Mouse (Mus musculus) liver, postnatal 0 days (tissue): ENCODE measurements around the gene Atg13. TPM values are rescaled to one million over a fixed set of nuclear protein-coding genes. Genes with fewer than 3 reads are reported as not detected.
A peak's percentile ranks its signal among the peaks of the same experiment; 100 is the strongest.

Experiments
- ATAC-seq: fragments of 200-750 bp; cut with Nextera tagmentation; 2 replicates; pipeline ENCODE4 v1.8.0; 2017; ENCODE audit warnings: mild to moderate bottlenecking, moderate library complexity
- DNase-seq: peaks from one replicate; pipeline ENCODE4 v3.0.0-alpha.2; 2016
- H3K27ac ChIP-seq: fragments of 300-500 bp; sonication (generic); 2 replicates; pipeline ENCODE4 v1.5.1; 2014; ENCODE audit warnings: antibody characterized with exemption, moderate library complexity, mild to moderate bottlenecking, low read depth
- H3K27me3 ChIP-seq: fragments of 300-500 bp; sonication (generic); 2 replicates; pipeline ENCODE4 v1.6.1; 2014; ENCODE audit warnings: low read length, control low read depth, mixed read lengths; ENCODE audit not compliant: insufficient read depth
- H3K36me3 ChIP-seq: fragments of 300-500 bp; sonication (generic); replicated peaks from 2 replicates; pipeline ENCODE4 v1.6.1; 2014; ENCODE audit warnings: mild to moderate bottlenecking, control low read depth, low read length, moderate library complexity, mixed read lengths; ENCODE audit not compliant: insufficient read depth
- H3K4me1 ChIP-seq: fragments of 300-500 bp; sonication (generic); 2 replicates; pipeline ENCODE4 v1.6.1; 2014; ENCODE audit warnings: antibody characterized with exemption, mild to moderate bottlenecking, control low read depth; ENCODE audit not compliant: insufficient read depth
- H3K4me2 ChIP-seq: fragments of 300-500 bp; sonication (generic); 2 replicates; pipeline ENCODE4 v1.6.1; 2014; ENCODE audit warnings: low read depth, mild to moderate bottlenecking, low read length, moderate library complexity, mixed read lengths
- H3K4me3 ChIP-seq: fragments of 300-500 bp; sonication (generic); 2 replicates; pipeline ENCODE4 v1.5.1; 2014; ENCODE audit warnings: low read depth, low read length
- H3K9ac ChIP-seq: fragments of 300-500 bp; sonication (generic); replicated peaks from 2 replicates; pipeline ENCODE4 v1.6.1; 2014; ENCODE audit warnings: mild to moderate bottlenecking, moderate library complexity
- H3K9me3 ChIP-seq: fragments of 300-500 bp; sonication (generic); 2 replicates; pipeline ENCODE4 v1.6.1; 2016; ENCODE audit warnings: mild to moderate bottlenecking, control low read depth, low read length, mixed read lengths
- CTCF ChIP-seq: sonication (generic); IDR thresholded peaks from 2 replicates; pipeline ENCODE4 v1.5.1; 2016; ENCODE audit warnings: antibody characterized with exemption, low read depth
- EP300 ChIP-seq: IDR thresholded peaks from 2 replicates; pipeline ENCODE4 v1.6.1; 2016; ENCODE audit warnings: antibody characterized with exemption, low read depth, mild to moderate bottlenecking
- WGBS: fragments of 180-500 bp; shearing (Covaris S2); extraction: QIAGEN DNeasy Blood & Tissue Kit; methylation state at CpG from one replicate; pipeline ENCODE4 v1.1.7; 2014; ENCODE audit not compliant: insufficient replicate concordance; 5-methylcytosine and 5-hydroxymethylcytosine counted together
- polyA plus RNA-seq: library from polyadenylated mRNA; unstranded; fragments of >200 nt; fragmentation: Nextera tagmentation; extraction: Ambion mirVana; gene quantifications from 2 replicates; pipeline ENCODE4 v1.2.1, GENCODE M21; 2015

Atg13 gene
- polyA plus RNA-seq, 1 experiment from 2014 or later = 8.6 TPM

GRCm38 (mm10) chr2:91705736-91706135, 4.6 kb downstream of the Atg13 start:
- DNase-seq (no peak), ATAC-seq (no peak)
- 78% methylated on average over 6 of the region's 6 CpGs for WGBS
- H3K36me3 ChIP-seq = no peaks in the 10 kb centered on the region
- H3K9me3 ChIP-seq = no peaks in the 10 kb centered on the region
- no peak overlapping the region for H3K4me3 ChIP-seq
- peaks cover 7% of the 10 kb centered on the region for H3K4me1 ChIP-seq
- H3K9ac ChIP-seq = no peak overlapping the region
- H3K27ac ChIP-seq = no peak overlapping the region
- no peak overlapping the region for H3K4me2 ChIP-seq
- TF ChIP-seq EP300 (no peak), CTCF (no peak)
- H3K27me3 ChIP-seq = no peaks in the 10 kb centered on the region

GRCm38 (mm10) chr2:91701366-91701765, 9.0 kb downstream of the Atg13 start:
- H3K4me3 ChIP-seq = no peak overlapping the region
- ATAC-seq = no peak
- TF ChIP-seq EP300 = no peak
- no peak for TF ChIP-seq CTCF

GRCm38 (mm10) chr2:91699225-91699624, 11.2 kb downstream of the Atg13 start:
- Histone ChIP-seq H3K4me2 (no peak overlapping the region), H3K4me3 (no peak overlapping the region), H3K9ac (no peak overlapping the region), H3K27ac (no peak overlapping the region), H3K9me3 (no peaks in the 10 kb centered on the region), H3K27me3 (no peaks in the 10 kb centered on the region), H3K36me3 (peaks cover 5% of the 10 kb centered on the region; the same call in 1 of the 2 replicates), H3K4me1 (peaks cover 6% of the 10 kb centered on the region; the same call in 1 of the 2 replicates)
- TF ChIP-seq CTCF (no peak), EP300 (no peak)
- ATAC-seq = no peak
- no peak for DNase-seq
- 78% methylated on average over 1 of the region's 1 CpGs for WGBS

More at GRCm38 (mm10) chr2:91701366-91701765, 9.0 kb downstream of the Atg13 start:
- no peaks in the 10 kb centered on the region for H3K27me3 ChIP-seq
- H3K4me1 ChIP-seq = peaks cover 3% of the 10 kb centered on the region; the same call in 1 of the 2 replicates
- no peak overlapping the region for H3K9ac ChIP-seq
- no peaks in the 10 kb centered on the region for H3K36me3 ChIP-seq
- DNase-seq = no peak
- no peak overlapping the region for H3K27ac ChIP-seq
- no peaks in the 10 kb centered on the region for H3K9me3 ChIP-seq
- no peak overlapping the region for H3K4me2 ChIP-seq
- 90% methylated on average over 2 of the region's 2 CpGs for WGBS

GRCm38 (mm10) chr2:91696225-91696590, 14.2 kb downstream of the Atg13 start:
- Histone ChIP-seq H3K4me1 (peaks cover 6% of the 10 kb centered on the region; the same call in 1 of the 2 replicates), H3K36me3 (peaks cover 23% of the 10 kb centered on the region), H3K27ac (no peak overlapping the region), H3K27me3 (no peaks in the 10 kb centered on the region), H3K9me3 (no peaks in the 10 kb centered on the region), H3K4me3 (no peak overlapping the region), H3K9ac (no peak overlapping the region), H3K4me2 (no peak overlapping the region)
- no peak for DNase-seq
- TF ChIP-seq CTCF (no peak), EP300 (no peak)
- peak; percentile 80 for ATAC-seq
- 50% methylated on average over 1 of the region's 1 CpGs for WGBS

DNA sequence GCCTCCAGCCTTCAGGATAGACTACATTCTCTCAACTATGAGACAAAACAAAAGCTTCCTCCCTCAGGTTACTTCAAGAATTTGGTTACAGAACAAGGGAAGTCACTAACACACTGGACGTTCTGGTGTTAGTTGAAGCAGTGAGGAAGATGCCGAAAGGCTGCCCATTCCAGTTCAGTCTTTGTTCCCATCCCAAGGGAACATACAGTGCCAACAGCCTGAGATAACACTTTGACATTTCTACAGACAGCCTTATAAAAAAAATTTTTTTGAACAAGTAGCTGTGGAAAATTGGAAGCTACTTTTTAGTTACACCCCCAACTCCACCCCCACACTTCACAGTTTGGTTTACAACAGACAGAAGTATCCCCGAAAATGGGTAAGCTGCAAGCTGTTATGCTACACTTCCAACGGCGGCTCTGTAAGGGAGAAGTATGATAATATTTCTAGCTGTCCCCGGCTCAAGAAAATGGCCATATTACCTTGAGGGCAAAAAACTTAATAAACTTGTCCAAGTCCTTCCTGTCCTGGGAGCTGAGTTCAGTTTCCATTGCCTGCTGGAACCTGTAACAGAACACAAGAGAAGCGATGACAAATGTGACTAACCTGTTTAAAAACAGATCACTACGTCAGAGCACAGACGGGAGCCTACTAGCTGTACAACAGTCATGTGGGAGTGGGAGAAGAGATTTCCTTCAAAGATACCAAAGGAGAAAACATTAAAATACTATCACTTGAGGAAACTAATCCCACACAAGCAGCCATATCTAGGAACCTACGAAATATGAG, 14.7 kb downstream of the Atg13 start:
- Histone ChIP-seq H3K36me3 (peaks cover 25% of the 10 kb centered on the region), H3K27ac (no peak overlapping the region), H3K9ac (no peak overlapping the region), H3K4me2 (no peak overlapping the region), H3K4me1 (peaks cover 6% of the 10 kb centered on the region; the same call in 1 of the 2 replicates), H3K9me3 (no peaks in the 10 kb centered on the region), H3K27me3 (no peaks in the 10 kb centered on the region), H3K4me3 (no peak overlapping the region)
- DNase-seq (no peak), ATAC-seq (no peak)
- TF ChIP-seq EP300 = no peak
- TF ChIP-seq CTCF = no peak
- 88% methylated on average over 10 of the region's 10 CpGs for WGBS

- 89% methylated on average over 7 of the region's 7 CpGs for WGBS
- TF ChIP-seq CTCF (no peak), EP300 (no peak)
- no peak overlapping the region for H3K4me3 ChIP-seq
- H3K27me3 ChIP-seq = no peaks in the 10 kb centered on the region
- no peak overlapping the region for H3K9ac ChIP-seq
- no peaks in the 10 kb centered on the region for H3K4me1 ChIP-seq
- H3K9me3 ChIP-seq = no peaks in the 10 kb centered on the region
- H3K27ac ChIP-seq = no peak overlapping the region
- H3K36me3 ChIP-seq = peaks cover 57% of the 10 kb centered on the region
- DNase-seq (no peak), ATAC-seq (no peak)
- H3K4me2 ChIP-seq = no peak overlapping the region
Observed at GRCm38 (mm10) chr2:91689452-91689851, 20.9 kb downstream of the Atg13 start.

GRCm38 (mm10) chr2:91683919-91684318, 26.5 kb downstream of the Atg13 start:
- no peak overlapping the region for H3K27ac ChIP-seq
- DNase-seq (no peak), ATAC-seq (no peak)
- WGBS = 79% methylated on average over 8 of the region's 8 CpGs
- H3K9ac ChIP-seq = no peak overlapping the region
- no peak overlapping the region for H3K4me2 ChIP-seq
- H3K4me1 ChIP-seq = no peaks in the 10 kb centered on the region
- H3K9me3 ChIP-seq = no peaks in the 10 kb centered on the region
- peaks cover 59% of the 10 kb centered on the region for H3K36me3 ChIP-seq
- TF ChIP-seq CTCF (no peak), EP300 (no peak)
- no peaks in the 10 kb centered on the region for H3K27me3 ChIP-seq
- no peak overlapping the region for H3K4me3 ChIP-seq
